Mouse (Mus musculus) stomach, embryonic 14.5 days (tissue): ENCODE data around the gene Kat5. TPM values are rescaled to one million over a fixed set of nuclear protein-coding genes. Genes with fewer than 3 reads are reported as not detected.

Experiments
- ATAC-seq: fragments of 200-750 bp; cut with Nextera tagmentation; 2 replicates; pipeline ENCODE4 v1.8.0; 2017; ENCODE audit warnings: low read depth, moderate TSS enrichment; ENCODE audit not compliant: insufficient number of reproducible peaks, insufficient read depth, low FRiP score
- H3K27ac ChIP-seq: fragments of 300-500 bp; sonication (generic); 2 replicates; pipeline ENCODE4 v1.5.1; 2014; ENCODE audit warnings: mild to moderate bottlenecking, low read length, moderate library complexity, mixed read lengths
- H3K27me3 ChIP-seq: fragments of 300-500 bp; sonication (generic); 2 replicates; pipeline ENCODE4 v1.6.1; 2014; ENCODE audit warnings: low read length, control low read depth, mixed read lengths; ENCODE audit not compliant: control insufficient read depth, insufficient read depth
- H3K36me3 ChIP-seq: fragments of 300-500 bp; sonication (generic); 2 replicates; pipeline ENCODE4 v1.6.1; 2014; ENCODE audit warnings: mild to moderate bottlenecking, control low read depth, low read length, moderate library complexity, mixed read lengths; ENCODE audit not compliant: control insufficient read depth, insufficient read depth
- H3K4me1 ChIP-seq: fragments of 300-500 bp; sonication (generic); 2 replicates; pipeline ENCODE4 v1.6.1; 2014; ENCODE audit warnings: low read length, control low read depth, mixed read lengths; ENCODE audit not compliant: control insufficient read depth, insufficient read depth
- H3K4me2 ChIP-seq: fragments of 300-500 bp; sonication (generic); replicated peaks from 2 replicates; pipeline ENCODE4 v1.6.1; 2014; ENCODE audit warnings: low read depth, low read length, control low read depth
- H3K4me3 ChIP-seq: fragments of 300-500 bp; sonication (generic); 2 replicates; pipeline ENCODE4 v1.5.1; 2014; ENCODE audit warnings: low read depth, low read length, control low read depth
- H3K9ac ChIP-seq: fragments of 300-500 bp; sonication (generic); replicated peaks from 2 replicates; pipeline ENCODE4 v1.6.1; 2014; ENCODE audit warnings: low read depth, mild to moderate bottlenecking, control low read depth, low read length, moderate library complexity, mixed read lengths
- H3K9me3 ChIP-seq: fragments of 300-500 bp; sonication (generic); 2 replicates; pipeline ENCODE4 v1.6.1; 2016; ENCODE audit warnings: low read depth, low read length, control low read depth; ENCODE audit not compliant: control insufficient read depth
- WGBS: fragments of 180-500 bp; shearing (Covaris S2); extraction: QIAGEN DNeasy Blood & Tissue Kit; methylation state at CpG from one replicate; pipeline ENCODE4 v1.1.7; 2014; 5-methylcytosine and 5-hydroxymethylcytosine counted together
- polyA plus RNA-seq: library from polyadenylated mRNA; unstranded; fragments of >200 nt; fragmentation: Nextera tagmentation; extraction: Ambion mirVana; gene quantifications from 2 replicates; pipeline ENCODE4 v1.2.1, GENCODE M21; 2014

The Kat5 gene
- polyA plus RNA-seq, 1 experiment from 2014 or later = 30.5 TPM

GRCm38 (mm10) chr19:5558169-5558568, 51.9 kb downstream of the Kat5 start:
- H3K27ac ChIP-seq = no peak overlapping the region
- H3K36me3 ChIP-seq = no peaks in the 10 kb centered on the region
- no peak overlapping the region for H3K4me3 ChIP-seq
- peak overlapping the region; percentile 24; the same call in 1 of the 2 replicates for H3K4me2 ChIP-seq
- peaks cover 35% of the 10 kb centered on the region for H3K27me3 ChIP-seq
- no peak overlapping the region for H3K9ac ChIP-seq
- H3K4me1 ChIP-seq = peaks cover 8% of the 10 kb centered on the region; the same call in 1 of the 2 replicates
- ATAC-seq = no peak
- H3K9me3 ChIP-seq = no peaks in the 10 kb centered on the region
- WGBS = 49% methylated on average over 7 of the region's 7 CpGs

- WGBS = 61% methylated on average over 14 of the region's 14 CpGs
Observed at GRCm38 (mm10) chr19:5554212-5554611, 55.8 kb downstream of the Kat5 start.

GRCm38 (mm10) chr19:5553802-5554201, 56.2 kb downstream of the Kat5 start:
- Histone ChIP-seq H3K4me1 (no peaks in the 10 kb centered on the region), H3K4me3 (no peak overlapping the region), H3K4me2 (0 out of 2 replicates have a peak overlapping the region, but pooled peaks have one; percentile 12), H3K27ac (no peak overlapping the region), H3K27me3 (peaks cover 5% of the 10 kb centered on the region), H3K36me3 (peaks cover 3% of the 10 kb centered on the region; the same call in 1 of the 2 replicates), H3K9ac (no peak overlapping the region), H3K9me3 (no peaks in the 10 kb centered on the region)
- WGBS = 49% methylated on average over 8 of the region's 8 CpGs
- 0 out of 2 replicates have a peak, but pooled peaks have one; percentile 5 for ATAC-seq

More at GRCm38 (mm10) chr19:5554212-5554611, 55.8 kb downstream of the Kat5 start:
- ATAC-seq = peak; percentile 68; the same call in 1 of the 2 replicates
- Histone ChIP-seq H3K36me3 (peaks cover 3% of the 10 kb centered on the region; the same call in 1 of the 2 replicates), H3K9ac (no peak overlapping the region), H3K4me2 (0 out of 2 replicates have a peak overlapping the region, but pooled peaks have one; percentile 12), H3K27ac (no peak overlapping the region), H3K4me1 (no peaks in the 10 kb centered on the region), H3K27me3 (peaks cover 9% of the 10 kb centered on the region), H3K4me3 (no peak overlapping the region), H3K9me3 (no peaks in the 10 kb centered on the region)

Other genes starting within 250 kb of the Kat5 start
- 44.3 and 45.9 TPM in 2 replicates for gene Eif1ad, start 243.5 kb downstream of the Kat5 start, polyA plus RNA-seq
- gene Banf1, start 243.1 kb downstream of the Kat5 start, polyA plus RNA-seq = 434 and 456 TPM in 2 replicates
- gene Sart1, start 221.5 kb downstream of the Kat5 start, polyA plus RNA-seq = 56.3 and 65.0 TPM in 2 replicates
- gene Tsga10ip, start 207.7 kb downstream of the Kat5 start, polyA plus RNA-seq = 2.0 TPM in 1 of 2 replicates, not detected in the other
- gene Drap1, start 185.3 kb downstream of the Kat5 start, polyA plus RNA-seq = 191 and 198 TPM in 2 replicates
- 35.8 and 39.2 TPM in 2 replicates for gene AI837181, start 185.1 kb downstream of the Kat5 start, polyA plus RNA-seq
- gene Fosl1, start 162.7 kb downstream of the Kat5 start, polyA plus RNA-seq = not detected in 2 replicates
- gene Ccdc85b, start 152.3 kb downstream of the Kat5 start, polyA plus RNA-seq = 6.8 and 7.8 TPM in 2 replicates
- 126 and 130 TPM in 2 replicates for gene Fibp, start 149.6 kb downstream of the Kat5 start, polyA plus RNA-seq
- gene Ctsw, start 141.7 kb downstream of the Kat5 start, polyA plus RNA-seq = 1.5 and 2.3 TPM in 2 replicates
- 177 and 179 TPM in 2 replicates for gene Efemp2, start 136.3 kb downstream of the Kat5 start, polyA plus RNA-seq
- 41.2 and 46.6 TPM in 2 replicates for gene Mus81, start 121.8 kb downstream of the Kat5 start, polyA plus RNA-seq
- gene Cfl1, start 119.8 kb downstream of the Kat5 start, polyA plus RNA-seq = 2,904 and 2,937 TPM in 2 replicates
- 0.25 and 0.42 TPM in 2 replicates for gene 1700020D05Rik, start 106.5 kb downstream of the Kat5 start, polyA plus RNA-seq
- 12.4 and 13.0 TPM in 2 replicates for gene Snx32, start 99.7 kb downstream of the Kat5 start, polyA plus RNA-seq
- 11.2 and 11.5 TPM in 2 replicates for gene Ovol1, start 49.6 kb downstream of the Kat5 start, polyA plus RNA-seq
- 5.5 and 6.1 TPM in 2 replicates for gene Ap5b1, start 42.2 kb downstream of the Kat5 start, polyA plus RNA-seq
- gene Rnaseh2c, start 8.4 kb downstream of the Kat5 start, polyA plus RNA-seq = 113 and 119 TPM in 2 replicates
- gene Rela, start 27.2 kb upstream of the Kat5 start, polyA plus RNA-seq = 49.0 and 52.2 TPM in 2 replicates
- gene Sipa1, start 53.5 kb upstream of the Kat5 start, polyA plus RNA-seq = 15.2 and 19.4 TPM in 2 replicates
- 20.0 and 21.5 TPM in 2 replicates for gene Map3k11, start 78.5 kb upstream of the Kat5 start, polyA plus RNA-seq
- 29.8 and 32.1 TPM in 2 replicates for gene Pcnx3, start 78.7 kb upstream of the Kat5 start, polyA plus RNA-seq
- gene Kcnk7, start 94.1 kb upstream of the Kat5 start, polyA plus RNA-seq = 0.62 and 0.84 TPM in 2 replicates
- gene Ehbp1l1, start 116.1 kb upstream of the Kat5 start, polyA plus RNA-seq = 36.7 and 37.4 TPM in 2 replicates
- gene Fam89b, start 119.4 kb upstream of the Kat5 start, polyA plus RNA-seq = 92.4 and 98.4 TPM in 2 replicates
- gene Ltbp3, start 130.7 kb upstream of the Kat5 start, polyA plus RNA-seq = 33.8 and 35.2 TPM in 2 replicates
- 67.6 and 72.1 TPM in 2 replicates for gene Scyl1, start 161.2 kb upstream of the Kat5 start, polyA plus RNA-seq